Mouse (Mus musculus) small intestine, adult 2 months (tissue): ENCODE results near the gene Bri3bp. TPM values are rescaled to one million over a fixed set of nuclear protein-coding genes. Genes with fewer than 3 reads are reported as not detected.

Experiments
- H3K27ac ChIP-seq: fragments of 200-500 bp; 2 replicates; pipeline ENCODE4 v1.5.1; 2012; ENCODE audit warnings: low read depth, low read length, control low read depth, inconsistent platforms; ENCODE audit not compliant: insufficient read depth
- H3K27me3 ChIP-seq: fragments of 200-500 bp; 2 replicates; pipeline ENCODE4 v1.6.1; 2012; ENCODE audit warnings: mild to moderate bottlenecking, moderate library complexity, low read length, inconsistent platforms; ENCODE audit not compliant: control insufficient read depth, insufficient read depth
- H3K36me3 ChIP-seq: fragments of 200-500 bp; 2 replicates; pipeline ENCODE4 v1.6.1; 2012; ENCODE audit warnings: mild to moderate bottlenecking, low read length, control low read depth, inconsistent platforms; ENCODE audit not compliant: control insufficient read depth, insufficient read depth
- H3K4me1 ChIP-seq: fragments of 200-500 bp; 2 replicates; pipeline ENCODE4 v1.6.1; 2012; ENCODE audit warnings: low read length, inconsistent platforms, mixed read lengths; ENCODE audit not compliant: control insufficient read depth, insufficient read depth, insufficient read length
- H3K4me3 ChIP-seq: fragments of 200-500 bp; 2 replicates; pipeline ENCODE4 v1.5.1; 2012; ENCODE audit warnings: low read depth, mild to moderate bottlenecking, control low read depth, inconsistent platforms, low read length, moderate library complexity
- CTCF ChIP-seq: fragments of 200-500 bp; IDR thresholded peaks from 2 replicates; pipeline ENCODE4 v1.5.1; 2012; ENCODE audit warnings: low read depth, mild to moderate bottlenecking, control low read depth, inconsistent platforms, low read length, moderate library complexity, mixed read lengths; ENCODE audit not compliant: insufficient replicate concordance, insufficient read length; ENCODE audit errors: extremely low read depth
- POLR2A ChIP-seq: fragments of 200-500 bp; IDR thresholded peaks from 2 replicates; pipeline ENCODE4 v1.6.1; 2012; ENCODE audit warnings: low read depth, mild to moderate bottlenecking, control low read depth, inconsistent platforms, low read length, moderate library complexity
- WGBS: fragments of 180-500 bp; shearing (Covaris S2); methylation state at CpG from one replicate; pipeline ENCODE4 v1.1.7; 2018; 5-methylcytosine and 5-hydroxymethylcytosine counted together
- polyA plus RNA-seq: library from polyadenylated mRNA; depleted of rRNA; stranded (reverse); fragments of >200 nt; gene quantifications from 2 replicates; pipeline ENCODE4 v1.2.3, GENCODE M21; 2012; rRNA removed

The Bri3bp gene
- polyA plus RNA-seq, 1 experiment: 33.5 TPM

DNA sequence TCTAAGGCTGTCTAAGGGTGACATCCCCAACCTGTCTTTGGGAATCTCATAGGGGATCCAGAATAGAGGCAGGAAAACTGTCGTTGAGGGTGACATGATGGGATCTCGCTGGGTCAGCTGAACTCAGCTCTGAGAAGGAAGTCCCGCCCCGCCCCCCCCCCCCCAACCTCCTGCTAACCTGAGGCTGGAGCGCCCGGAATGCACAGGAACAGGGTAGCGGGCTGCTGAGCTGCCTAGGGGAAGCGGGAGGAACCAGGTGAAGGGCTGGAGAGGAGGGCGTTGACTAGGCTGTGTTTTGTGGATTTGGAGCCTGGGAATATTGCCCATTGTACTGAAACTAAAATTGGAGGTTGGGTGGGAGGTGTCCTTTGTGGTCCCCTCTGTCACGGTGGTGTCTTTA is 66.6 kb downstream of the Bri3bp start:
- WGBS: 95% methylated on average over 10 of the region's 10 CpGs

DNA sequence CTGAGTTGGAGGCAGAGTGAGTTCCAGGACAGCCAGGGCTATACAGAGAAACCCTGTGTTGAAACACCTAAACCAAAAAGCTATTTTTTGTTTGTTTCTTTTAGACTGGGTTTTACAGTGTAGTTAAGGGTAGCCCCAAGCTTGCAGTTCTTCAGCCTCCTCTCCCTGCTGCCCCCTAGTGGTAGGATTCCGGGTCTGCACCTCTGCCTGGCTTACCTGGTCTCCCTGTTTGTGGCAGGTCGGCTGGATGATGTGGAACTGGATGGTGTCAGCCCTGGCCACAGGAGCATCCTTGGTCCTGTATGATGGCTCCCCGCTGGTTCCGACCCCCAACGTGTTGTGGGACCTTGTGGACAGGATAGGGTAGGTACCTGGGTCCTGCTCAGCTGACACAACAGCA is 68.2 kb downstream of the Bri3bp start:
- H3K4me3 ChIP-seq: no peak overlapping the region
- WGBS: 54% methylated on average over 5 of the region's 5 CpGs
- TF ChIP-seq POLR2A (no peak), CTCF (peak; percentile 94; the same call in 1 of the 2 replicates)
- H3K4me1 ChIP-seq: no peaks in the 10 kb centered on the region
- no peak overlapping the region for H3K27ac ChIP-seq
- no peaks in the 10 kb centered on the region for H3K27me3 ChIP-seq
- peaks cover 72% of the 10 kb centered on the region for H3K36me3 ChIP-seq

More for the DNA sequence above, 66.6 kb downstream of the Bri3bp start:
- H3K27me3 ChIP-seq: no peaks in the 10 kb centered on the region
- no peak overlapping the region for H3K4me3 ChIP-seq
- peaks cover 73% of the 10 kb centered on the region for H3K36me3 ChIP-seq
- H3K4me1 ChIP-seq: no peaks in the 10 kb centered on the region
- TF ChIP-seq CTCF: no peak
- TF ChIP-seq POLR2A: no peak
- H3K27ac ChIP-seq: no peak overlapping the region

Other genes with a start within 250 kb of the Bri3bp start
- gene Scarb1, start 100.5 kb upstream of the Bri3bp start, polyA plus RNA-seq: 19.4 and 70.2 TPM in 2 replicates
- gene Gm10382, start 52.2 kb upstream of the Bri3bp start, polyA plus RNA-seq: 0.08 and 0.15 TPM in 2 replicates
- gene Ubc, start 51.4 kb upstream of the Bri3bp start, polyA plus RNA-seq: 327 and 848 TPM in 2 replicates
- gene Dhx37, start 7.4 kb upstream of the Bri3bp start, polyA plus RNA-seq: 10.1 and 13.2 TPM in 2 replicates
- gene Aacs, start 34.2 kb downstream of the Bri3bp start, polyA plus RNA-seq: 23.9 and 37.6 TPM in 2 replicates
- 0.06 TPM in 1 of 2 replicates, not detected in the other for gene Tmem132b, start 90.2 kb downstream of the Bri3bp start, polyA plus RNA-seq